Mouse (Mus musculus) brown adipose tissue, adult 24 weeks (tissue): ENCODE measurements around the gene Pax7. TPM values are rescaled to one million over a fixed set of nuclear protein-coding genes. Genes with fewer than 3 reads are reported as not detected.

ENCODE experiments used
- H3K27ac ChIP-seq: fragments of 200-500 bp; replicated peaks from 2 replicates; pipeline ENCODE4 v1.5.1; 2012; ENCODE audit warnings: low read depth, mild to moderate bottlenecking, low read length
- H3K4me1 ChIP-seq: fragments of 200-500 bp; 2 replicates; pipeline ENCODE4 v1.6.1; 2012; ENCODE audit warnings: low read length, mixed read lengths; ENCODE audit not compliant: control insufficient read depth, insufficient read depth, insufficient read length
- H3K4me3 ChIP-seq: fragments of 200-500 bp; 2 replicates; pipeline ENCODE4 v1.5.1; 2012; ENCODE audit warnings: low read depth, mild to moderate bottlenecking, low read length, moderate library complexity; ENCODE audit not compliant: insufficient read depth
- polyA plus RNA-seq: library from polyadenylated mRNA; stranded (reverse); fragments of >200 nt; gene quantifications from 2 replicates; pipeline ENCODE4 v1.2.4, GENCODE M21; 2012; ENCODE audit not compliant: missing spikeins, insufficient read depth, insufficient read length

Pax7 gene
- polyA plus RNA-seq, 1 experiment: not detected

DNA sequence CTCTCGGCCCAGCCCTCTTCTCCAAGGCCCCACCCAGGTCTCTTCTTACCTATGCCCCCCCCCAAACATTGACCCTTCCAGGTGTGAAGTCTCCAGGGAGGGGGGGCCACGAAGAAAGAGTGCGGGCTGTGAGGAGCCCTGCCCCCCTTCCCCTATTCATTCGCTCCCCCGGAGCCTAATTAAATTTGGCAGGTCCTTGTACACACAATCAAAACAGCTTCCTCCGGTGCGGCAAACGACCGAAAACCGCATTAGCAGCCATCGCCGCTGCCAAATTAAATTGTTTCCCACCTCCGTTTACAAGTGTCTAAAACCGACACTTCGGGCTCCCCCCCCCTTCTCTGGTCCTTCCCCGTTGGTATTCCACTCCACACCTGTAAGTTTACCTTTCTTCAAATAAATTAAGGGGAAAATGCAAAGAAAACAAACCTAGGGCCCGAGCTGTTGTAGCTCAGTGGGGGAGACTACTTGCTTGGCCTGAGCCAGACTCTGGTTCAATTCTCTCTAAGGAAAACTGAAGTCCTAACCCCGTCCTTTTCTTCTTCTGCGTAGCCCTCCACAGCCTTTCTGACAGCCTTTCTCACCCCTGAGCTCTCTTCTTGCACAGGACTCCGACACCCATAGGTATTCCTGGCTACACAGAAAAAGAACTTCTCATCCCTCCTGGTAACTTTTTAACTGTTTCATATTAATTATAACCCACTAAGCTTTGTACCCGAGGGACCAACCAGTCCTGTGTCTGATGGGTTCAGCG lies 8.6 kb downstream of the Pax7 start:
- no peaks in the 10 kb centered on the region for H3K4me1 ChIP-seq
- no peak overlapping the region for H3K4me3 ChIP-seq
- H3K27ac ChIP-seq: no peak overlapping the region

- Histone ChIP-seq H3K4me1 (no peaks in the 10 kb centered on the region), H3K4me3 (no peak overlapping the region), H3K27ac (no peak overlapping the region)
These were observed 9.4 kb downstream of the Pax7 start for GRCm38 (mm10) chr4:139823870-139824472.

DNA sequence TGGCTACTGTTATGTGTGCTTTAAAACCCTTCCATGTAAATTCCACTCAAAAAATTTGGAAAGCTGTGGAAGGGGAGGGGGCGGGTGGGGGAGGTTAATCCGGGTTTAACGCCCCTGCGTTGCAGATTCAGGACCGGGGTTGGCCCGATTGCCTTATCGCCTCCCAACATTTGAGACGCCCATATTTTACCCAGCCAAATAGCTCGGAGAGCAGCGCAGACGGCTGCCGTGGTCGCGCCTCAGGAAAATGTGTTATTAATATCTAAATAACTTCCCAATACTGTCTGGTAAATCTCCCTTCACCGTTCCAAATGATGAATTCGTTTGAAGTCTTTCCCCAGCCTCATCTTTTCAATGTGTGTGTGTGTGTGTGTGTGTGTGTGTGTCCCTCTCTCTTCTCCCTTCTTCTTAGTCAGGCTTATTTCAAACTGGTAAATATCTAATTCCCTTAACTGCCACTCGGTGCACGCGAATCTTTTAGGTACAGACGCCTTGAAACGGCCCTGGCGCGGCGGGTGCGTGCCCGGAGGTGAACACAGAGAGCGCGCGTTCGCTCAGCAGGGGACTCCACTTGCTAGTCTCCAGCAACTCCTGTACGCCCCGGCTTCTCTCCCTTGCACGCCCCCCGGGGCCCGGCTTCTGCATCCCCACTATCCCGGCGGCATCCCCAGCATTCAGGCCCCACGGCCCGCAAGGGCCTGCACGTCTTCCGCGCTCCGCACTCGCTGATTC lies 10.0 kb downstream of the Pax7 start:
- Histone ChIP-seq H3K4me3 (no peak overlapping the region), H3K27ac (no peak overlapping the region), H3K4me1 (no peaks in the 10 kb centered on the region)

DNA sequence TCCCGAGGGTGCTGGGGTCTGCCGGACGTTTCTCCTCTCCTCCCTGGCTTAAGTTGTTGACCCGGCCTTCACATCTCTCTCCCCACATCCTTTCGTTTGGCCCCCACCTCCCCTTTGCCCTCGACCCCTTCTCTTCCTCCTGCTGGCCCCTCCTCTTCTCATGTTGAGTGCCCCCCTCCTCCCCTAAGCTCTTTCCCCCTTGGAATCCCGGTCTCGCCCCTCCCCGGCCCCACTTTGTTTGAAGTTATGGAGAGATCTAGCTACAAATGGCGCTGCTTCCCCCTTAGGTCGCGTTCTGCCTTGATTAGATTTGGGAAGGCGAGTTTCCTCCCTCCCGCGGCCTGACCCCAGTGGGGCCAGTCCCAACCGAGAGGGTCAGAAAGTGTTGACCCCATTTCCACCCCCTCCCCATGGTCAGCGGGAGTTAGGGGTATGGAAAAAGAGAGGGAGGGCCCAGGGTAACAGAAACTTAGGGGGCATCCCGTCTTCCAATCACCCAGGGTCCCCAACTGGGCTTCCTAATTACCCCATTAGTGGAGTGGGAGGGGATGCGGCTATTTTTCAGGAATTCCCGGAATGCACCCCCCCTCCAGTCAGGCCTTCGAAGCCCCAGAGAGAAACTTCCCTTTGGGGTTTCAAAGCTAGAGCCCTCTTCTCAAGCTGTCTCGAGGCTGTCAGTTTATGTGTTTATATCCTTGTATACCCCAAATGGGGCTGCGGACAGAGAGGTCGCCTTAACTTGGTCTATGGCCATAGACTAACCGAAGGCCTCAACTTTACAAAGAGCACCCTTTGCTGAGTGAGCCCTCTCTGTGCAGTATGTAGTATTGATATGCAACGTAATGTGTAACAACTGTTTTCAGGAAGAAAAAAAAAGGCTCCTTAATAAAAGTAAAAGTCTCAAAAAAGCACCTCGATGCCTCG lies 10.9 kb downstream of the Pax7 start:
- Histone ChIP-seq H3K4me3 (no peak overlapping the region), H3K4me1 (no peaks in the 10 kb centered on the region), H3K27ac (no peak overlapping the region)

DNA sequence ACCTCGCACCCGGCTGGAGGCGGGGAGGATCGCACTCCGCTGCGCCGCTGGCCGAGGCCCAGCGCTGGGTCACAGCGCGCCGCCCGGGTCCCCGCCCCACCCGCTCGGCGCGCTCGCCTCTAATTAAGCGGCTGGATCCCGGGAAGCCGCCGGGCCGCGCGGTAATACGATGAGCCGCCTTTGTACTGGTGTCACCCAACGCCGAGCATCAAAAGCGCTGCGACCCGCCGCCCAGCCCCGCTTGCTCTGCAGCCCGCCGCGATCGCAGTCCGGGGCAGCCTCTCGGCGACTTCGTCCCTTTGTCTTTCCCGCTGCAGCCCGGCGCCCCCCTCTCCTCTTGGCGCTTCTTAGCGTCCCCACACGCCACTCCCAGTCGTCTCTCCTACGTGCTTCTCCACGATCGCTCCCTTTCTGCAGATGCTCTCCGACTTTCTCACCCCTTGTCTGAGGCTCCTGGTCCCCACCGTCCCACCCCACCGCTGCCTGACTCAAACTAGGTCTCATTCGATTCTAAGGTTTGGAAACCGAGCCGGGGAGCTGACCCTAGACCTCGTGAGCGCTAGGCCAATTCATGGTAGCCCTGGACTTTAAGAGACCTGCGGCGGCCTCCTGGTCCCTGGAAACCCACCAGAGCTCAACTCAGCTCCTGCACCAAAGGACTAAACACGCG lies 11.7 kb downstream of the Pax7 start:
- Histone ChIP-seq H3K27ac (no peak overlapping the region), H3K4me1 (no peaks in the 10 kb centered on the region), H3K4me3 (no peak overlapping the region)

DNA sequence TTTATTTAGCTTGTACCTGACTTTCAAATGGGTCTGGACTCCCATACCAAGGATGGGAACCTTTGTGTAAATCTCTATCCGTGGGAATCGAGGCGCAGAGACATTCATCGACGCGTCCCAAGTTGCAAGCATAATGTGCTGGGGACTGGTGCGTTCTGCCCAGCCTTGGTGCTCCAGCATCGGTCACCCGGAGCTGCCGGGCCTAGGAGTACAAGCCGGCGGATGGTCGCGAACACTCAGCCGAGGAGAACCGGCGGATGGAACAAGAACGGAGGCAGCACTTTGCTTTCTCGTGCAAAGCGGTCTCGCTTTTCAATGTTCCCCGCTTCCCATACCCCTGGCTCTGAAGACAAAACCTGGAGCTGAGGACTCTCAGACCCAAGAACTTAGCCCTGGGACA lies 12.3 kb downstream of the Pax7 start:
- H3K4me3 ChIP-seq: no peak overlapping the region
- H3K4me1 ChIP-seq: no peaks in the 10 kb centered on the region
- H3K27ac ChIP-seq: no peak overlapping the region

GRCm38 (mm10) chr4:139819411-139820030 lies 13.8 kb downstream of the Pax7 start:
- H3K27ac ChIP-seq: no peak overlapping the region
- H3K4me3 ChIP-seq: no peak overlapping the region

GRCm38 (mm10) chr4:139818163-139818562 lies 15.2 kb downstream of the Pax7 start:
- no peak overlapping the region for H3K27ac ChIP-seq
- H3K4me3 ChIP-seq: no peak overlapping the region
- H3K4me1 ChIP-seq: no peaks in the 10 kb centered on the region

More at GRCm38 (mm10) chr4:139819411-139820030, 13.8 kb downstream of the Pax7 start:
- no peaks in the 10 kb centered on the region for H3K4me1 ChIP-seq

DNA sequence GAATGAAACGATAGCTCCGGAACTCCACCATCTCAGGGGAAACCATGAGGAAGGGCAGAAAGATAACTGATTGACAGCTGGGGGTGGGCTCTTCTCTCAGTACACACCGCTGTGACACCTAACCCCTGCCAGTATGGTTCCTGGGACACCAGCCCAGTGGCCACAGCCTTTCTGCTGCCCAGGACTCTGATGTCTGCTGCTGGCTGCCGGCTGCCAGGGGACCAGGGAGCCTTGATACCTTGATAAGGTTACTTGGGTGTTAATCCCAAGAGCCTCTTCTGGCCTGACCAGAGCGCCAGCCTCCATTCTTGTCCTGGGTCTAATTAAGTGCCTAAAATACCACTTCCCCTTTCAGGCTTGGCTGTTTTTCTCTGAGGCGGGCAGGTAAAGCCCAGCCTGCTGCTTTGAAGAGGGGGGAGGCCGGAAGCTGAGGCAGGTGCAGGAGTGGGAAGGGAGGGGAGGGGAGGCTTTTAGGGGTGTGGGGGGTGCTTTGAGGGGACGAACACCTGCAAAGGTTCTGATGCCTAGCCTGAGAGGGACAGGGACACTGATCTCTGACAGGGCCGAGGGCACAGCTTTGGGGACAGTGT lies 19.9 kb downstream of the Pax7 start:
- no peaks in the 10 kb centered on the region for H3K4me1 ChIP-seq

GRCm38 (mm10) chr4:139811901-139812300 lies 21.4 kb downstream of the Pax7 start:
- Histone ChIP-seq H3K4me3 (no peak overlapping the region), H3K4me1 (no peaks in the 10 kb centered on the region), H3K27ac (no peak overlapping the region)

More for the DNA sequence above, 19.9 kb downstream of the Pax7 start:
- no peak overlapping the region for H3K27ac ChIP-seq
- no peak overlapping the region for H3K4me3 ChIP-seq

GRCm38 (mm10) chr4:139811475-139811874 lies 21.9 kb downstream of the Pax7 start:
- Histone ChIP-seq H3K4me3 (no peak overlapping the region), H3K4me1 (no peaks in the 10 kb centered on the region), H3K27ac (no peak overlapping the region)

DNA sequence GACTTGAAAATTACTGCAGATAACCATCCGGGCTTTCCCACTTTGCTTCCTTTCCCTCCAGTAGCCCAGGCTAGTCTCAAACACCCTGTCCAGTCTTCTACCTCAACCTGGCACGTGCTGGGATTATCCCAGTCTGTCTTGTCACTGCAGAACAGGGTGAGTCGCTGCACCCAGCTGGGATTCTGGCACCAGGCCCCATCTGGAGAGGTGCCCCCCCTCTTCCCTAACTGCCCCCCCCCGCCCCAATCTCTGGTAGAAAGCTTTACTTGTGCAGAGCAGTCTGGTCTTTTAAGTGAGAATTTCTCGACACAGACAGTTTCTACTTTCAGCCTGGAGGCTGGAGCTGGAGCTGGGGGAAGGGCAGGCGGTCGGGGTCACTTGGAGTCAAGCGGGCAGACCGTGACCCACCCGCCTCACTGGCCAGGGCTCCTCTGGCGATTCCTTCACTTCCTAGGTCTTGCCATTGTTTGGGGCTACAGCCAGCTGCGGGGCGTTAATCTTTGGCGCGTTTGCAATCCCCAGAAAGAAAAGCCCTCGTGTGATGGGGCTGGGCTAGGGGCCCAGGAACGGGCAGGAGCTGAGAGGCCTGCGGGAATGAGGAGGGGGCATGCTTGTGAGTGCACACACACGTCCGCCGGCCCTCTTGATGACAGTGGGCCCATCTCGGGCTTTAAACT lies 22.4 kb downstream of the Pax7 start:
- H3K4me3 ChIP-seq: no peak overlapping the region

GRCm38 (mm10) chr4:139809381-139809820 lies 23.9 kb downstream of the Pax7 start:
- no peak overlapping the region for H3K4me3 ChIP-seq
- H3K27ac ChIP-seq: no peak overlapping the region
- H3K4me1 ChIP-seq: no peaks in the 10 kb centered on the region

More for the DNA sequence above, 22.4 kb downstream of the Pax7 start:
- Histone ChIP-seq H3K27ac (no peak overlapping the region), H3K4me1 (no peaks in the 10 kb centered on the region)
